Mouse (Mus musculus) heart, embryonic 16.5 days (tissue): ENCODE results near the gene Tcea2. TPM values are rescaled to one million over a fixed set of nuclear protein-coding genes. Genes with fewer than 3 reads are reported as not detected.

ENCODE experiments used
- ATAC-seq: fragments of 200-750 bp; cut with Nextera tagmentation; replicated peaks from 2 replicates; pipeline ENCODE4 v1.8.0; 2017; ENCODE audit warnings: moderate number of reproducible peaks; ENCODE audit not compliant: insufficient read depth, low FRiP score; ENCODE audit errors: extremely low read depth
- H3K27ac ChIP-seq: fragments of 300-500 bp; sonication (generic); 2 replicates; pipeline ENCODE4 v1.5.1; 2014; ENCODE audit warnings: mild to moderate bottlenecking, low read length, control low read depth, moderate library complexity
- H3K27me3 ChIP-seq: fragments of 300-500 bp; sonication (generic); 2 replicates; pipeline ENCODE4 v1.6.1; 2014; ENCODE audit warnings: low read length, mixed read lengths; ENCODE audit not compliant: control insufficient read depth, insufficient read depth
- H3K36me3 ChIP-seq: fragments of 300-500 bp; sonication (generic); 2 replicates; pipeline ENCODE4 v1.6.1; 2014; ENCODE audit not compliant: control insufficient read depth, insufficient read depth
- H3K4me1 ChIP-seq: fragments of 300-500 bp; sonication (generic); 2 replicates; pipeline ENCODE4 v1.6.1; 2014; ENCODE audit warnings: low read length, mixed read lengths; ENCODE audit not compliant: control insufficient read depth, insufficient read depth
- H3K4me2 ChIP-seq: fragments of 300-500 bp; sonication (generic); 2 replicates; pipeline ENCODE4 v1.6.1; 2014; ENCODE audit warnings: low read depth, mild to moderate bottlenecking, control low read depth, low read length
- H3K4me3 ChIP-seq: fragments of 300-500 bp; sonication (generic); 2 replicates; pipeline ENCODE4 v1.5.1; 2014; ENCODE audit warnings: mild to moderate bottlenecking, control low read depth, low read length
- H3K9ac ChIP-seq: fragments of 300-500 bp; sonication (generic); 2 replicates; pipeline ENCODE4 v1.6.1; 2014; ENCODE audit warnings: low read length, control low read depth
- H3K9me3 ChIP-seq: fragments of 300-500 bp; sonication (generic); replicated peaks from 2 replicates; pipeline ENCODE4 v1.6.1; 2016; ENCODE audit warnings: low read length; ENCODE audit not compliant: control insufficient read depth
- WGBS: fragments of 180-500 bp; shearing (Covaris S2); extraction: QIAGEN DNeasy Blood & Tissue Kit; methylation state at CpG from one replicate; pipeline ENCODE4 v1.1.7; 2014; 5-methylcytosine and 5-hydroxymethylcytosine counted together
- polyA plus RNA-seq: library from polyadenylated mRNA; unstranded; fragments of >200 nt; fragmentation: Nextera tagmentation; extraction: Ambion mirVana; gene quantifications from 2 replicates; pipeline ENCODE4 v1.2.1, GENCODE M21; 2015

Gene Tcea2
- polyA plus RNA-seq, 1 experiment from 2014 or later = 17.6 TPM

- WGBS = under 1% methylated on average over 41 of the region's 43 CpGs
- Histone ChIP-seq H3K4me2 (peak within 1 kb of the TSS; percentile 70), H3K4me1 (peaks cover 17% of the 10 kb centered on the region), H3K27ac (peak within 1 kb of the TSS; percentile 60), H3K27me3 (peaks cover 49% of the 10 kb centered on the region), H3K9me3 (no peaks in the 10 kb centered on the region), H3K36me3 (no peaks in the 10 kb centered on the region), H3K4me3 (peak within 1 kb of the TSS; percentile 60), H3K9ac (peak within 1 kb of the TSS; percentile 72)
- ATAC-seq = peak; percentile 53
These were observed 8.8 kb upstream of the Tcea2 start, which contains the start of gene Sox18 for GRCm38 (mm10) chr2:181671326-181671725. TSS of gene Sox18 (minus strand) at chr2:181671640.

GRCm38 (mm10) chr2:181671984-181672383 is 8.1 kb upstream of the Tcea2 start:
- WGBS = 24% methylated on average over 7 of the region's 7 CpGs
- H3K4me2 ChIP-seq = peak overlapping the region; percentile 70
- H3K4me1 ChIP-seq = peaks cover 17% of the 10 kb centered on the region
- no peak overlapping the region for H3K4me3 ChIP-seq
- peak overlapping the region; percentile 60 for H3K27ac ChIP-seq
- H3K9ac ChIP-seq = no peak overlapping the region
- H3K27me3 ChIP-seq = peaks cover 49% of the 10 kb centered on the region
- no peak for ATAC-seq
- H3K9me3 ChIP-seq = no peaks in the 10 kb centered on the region
- H3K36me3 ChIP-seq = no peaks in the 10 kb centered on the region

DNA sequence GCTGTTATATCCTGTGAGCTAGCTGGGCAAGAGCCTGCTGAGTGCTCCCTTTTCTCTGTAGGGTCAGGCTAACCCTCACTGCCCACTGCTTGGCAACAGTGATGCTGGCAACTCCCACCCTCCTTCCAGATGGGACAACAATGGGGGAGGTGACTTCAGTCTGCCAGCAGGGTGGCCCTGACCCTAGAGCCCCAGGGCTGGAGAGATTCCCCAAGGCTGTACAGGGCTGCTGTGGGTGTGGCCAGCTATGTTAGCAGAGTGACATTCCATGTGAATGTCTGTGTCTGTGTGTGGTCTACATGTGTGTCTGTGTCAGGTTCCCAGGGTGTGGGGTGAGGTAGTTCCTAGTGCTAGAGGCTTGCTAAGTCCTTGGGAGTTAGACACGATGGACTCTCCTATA is 6.6 kb upstream of the Tcea2 start:
- ATAC-seq = no peak
- no peaks in the 10 kb centered on the region for H3K9me3 ChIP-seq
- H3K27ac ChIP-seq = peak overlapping the region; percentile 20; the same call in 1 of the 2 replicates
- no peaks in the 10 kb centered on the region for H3K36me3 ChIP-seq
- peaks cover 48% of the 10 kb centered on the region for H3K27me3 ChIP-seq
- no peak overlapping the region for H3K4me3 ChIP-seq
- WGBS = 54% methylated on average over 1 of the region's 1 CpGs
- H3K9ac ChIP-seq = no peak overlapping the region
- H3K4me2 ChIP-seq = no peak overlapping the region
- H3K4me1 ChIP-seq = peaks cover 17% of the 10 kb centered on the region

- peak overlapping the region; percentile 49 for H3K27ac ChIP-seq
- H3K4me1 ChIP-seq = peaks cover 21% of the 10 kb centered on the region
- H3K9me3 ChIP-seq = no peaks in the 10 kb centered on the region
- 77% methylated on average over 4 of the region's 4 CpGs for whole genome bisulfite sequencing
- H3K9ac ChIP-seq = no peak overlapping the region
- no peak overlapping the region for H3K4me3 ChIP-seq
- H3K4me2 ChIP-seq = peak overlapping the region; percentile 58; the same call in 1 of the 2 replicates
- peaks cover 36% of the 10 kb centered on the region for H3K27me3 ChIP-seq
- no peak for ATAC-seq
- H3K36me3 ChIP-seq = no peaks in the 10 kb centered on the region
These were observed 5.2 kb upstream of the Tcea2 start for GRCm38 (mm10) chr2:181674934-181675333.

GRCm38 (mm10) chr2:181675454-181675853 is 4.7 kb upstream of the Tcea2 start:
- peak overlapping the region; percentile 54 for H3K9ac ChIP-seq

GRCm38 (mm10) chr2:181676424-181676823 is 3.7 kb upstream of the Tcea2 start:
- no peak for ATAC-seq
- Histone ChIP-seq H3K36me3 (no peaks in the 10 kb centered on the region), H3K27me3 (peaks cover 21% of the 10 kb centered on the region), H3K4me1 (peaks cover 16% of the 10 kb centered on the region), H3K9me3 (no peaks in the 10 kb centered on the region), H3K9ac (no peak overlapping the region), H3K4me3 (no peak overlapping the region), H3K27ac (peak overlapping the region; percentile 78), H3K4me2 (no peak overlapping the region)
- WGBS = 68% methylated on average over 2 of the region's 2 CpGs

More at GRCm38 (mm10) chr2:181675454-181675853, 4.7 kb upstream of the Tcea2 start:
- Histone ChIP-seq H3K27me3 (peaks cover 31% of the 10 kb centered on the region), H3K4me2 (peak overlapping the region; percentile 58), H3K36me3 (no peaks in the 10 kb centered on the region), H3K9me3 (no peaks in the 10 kb centered on the region), H3K27ac (peak overlapping the region; percentile 78), H3K4me1 (peaks cover 18% of the 10 kb centered on the region), H3K4me3 (peak overlapping the region; percentile 24; the same call in 1 of the 2 replicates)
- WGBS = 2% methylated on average over 14 of the region's 14 CpGs
- peak; percentile 29; the same call in 1 of the 2 replicates for ATAC-seq

GRCm38 (mm10) chr2:181677096-181677754 is 2.9 kb upstream of the Tcea2 start:
- 54% methylated on average over 5 of the region's 5 CpGs for WGBS
- 0 out of 2 replicates have a peak, but pooled peaks have one; percentile 4 for ATAC-seq

DNA sequence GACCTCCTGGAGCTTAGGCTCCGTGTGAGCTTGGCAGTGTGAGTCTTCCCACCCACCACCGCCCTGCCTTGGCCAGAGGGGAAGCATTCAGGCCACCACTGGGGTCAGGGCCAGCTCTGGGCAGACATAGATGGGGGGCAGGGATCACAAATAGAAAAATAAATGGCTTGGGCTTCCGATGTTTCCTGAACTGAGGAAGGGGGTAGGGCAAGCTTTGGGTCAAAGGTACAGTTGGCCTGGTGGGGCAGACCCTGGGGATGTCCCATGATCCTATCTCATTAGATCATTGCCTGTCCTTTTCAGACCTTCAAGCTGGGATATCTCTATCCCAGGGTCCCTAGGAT is 2.4 kb upstream of the Tcea2 start:
- 46% methylated on average over 3 of the region's 3 CpGs for WGBS
- no peak overlapping the region for H3K4me3 ChIP-seq
- peaks cover 8% of the 10 kb centered on the region for H3K27me3 ChIP-seq
- peak overlapping the region; percentile 78 for H3K27ac ChIP-seq
- H3K9ac ChIP-seq = no peak overlapping the region
- no peak for ATAC-seq
- no peaks in the 10 kb centered on the region for H3K36me3 ChIP-seq
- H3K4me1 ChIP-seq = peaks cover 14% of the 10 kb centered on the region
- no peaks in the 10 kb centered on the region for H3K9me3 ChIP-seq
- H3K4me2 ChIP-seq = no peak overlapping the region

More at GRCm38 (mm10) chr2:181677096-181677754, 2.9 kb upstream of the Tcea2 start:
- Histone ChIP-seq H3K4me3 (no peak overlapping the region), H3K4me2 (no peak overlapping the region), H3K27me3 (peaks cover 13% of the 10 kb centered on the region), H3K4me1 (peaks cover 14% of the 10 kb centered on the region), H3K27ac (peak overlapping the region; percentile 78), H3K9ac (no peak overlapping the region), H3K36me3 (no peaks in the 10 kb centered on the region), H3K9me3 (no peaks in the 10 kb centered on the region)

- H3K9me3 ChIP-seq = no peaks in the 10 kb centered on the region
- H3K4me2 ChIP-seq = no peak overlapping the region
- H3K27ac ChIP-seq = no peak overlapping the region; the same call in 1 of the 2 replicates
- H3K9ac ChIP-seq = no peak overlapping the region
- peaks cover 14% of the 10 kb centered on the region for H3K4me1 ChIP-seq
- H3K36me3 ChIP-seq = no peaks in the 10 kb centered on the region
- H3K27me3 ChIP-seq = no peaks in the 10 kb centered on the region
- 35% methylated on average over 1 of the region's 1 CpGs for WGBS
- ATAC-seq = peak; percentile 63
- H3K4me3 ChIP-seq = no peak overlapping the region
These were observed 1.3 kb upstream of the Tcea2 start for GRCm38 (mm10) chr2:181678780-181679179.
